Mouse (Mus musculus): ENCODE measurements around the gene Eif4ebp2.
"Not testable (repeated sequence)": the region's sequence is repeated elsewhere in the genome, so short reads cannot be mapped to it uniquely, and the experiment has no call there.

The Eif4ebp2 gene

GRCm38 (mm10) chr10:61457182-61457581 lies 4.7 kb upstream of the Eif4ebp2 start:
- DNase-seq = no peak

DNA sequence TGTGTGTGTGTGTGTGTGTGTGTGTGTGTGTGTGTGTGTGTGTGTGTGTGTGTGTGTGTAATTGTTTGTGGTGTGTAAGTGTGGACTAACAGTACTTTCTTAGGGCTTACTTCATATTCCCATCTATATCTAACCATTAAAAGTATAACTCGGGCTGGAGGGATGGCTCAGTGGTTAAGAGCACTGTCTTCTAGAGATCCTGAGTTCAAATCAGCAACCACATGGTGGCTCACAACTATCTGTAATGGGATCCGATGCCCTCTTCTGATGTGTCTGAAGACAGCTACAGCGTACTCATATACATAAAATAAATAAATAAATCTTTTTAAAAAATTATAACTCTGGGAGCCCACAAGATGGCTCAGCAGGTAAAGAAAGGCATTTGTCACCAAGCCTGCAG lies 710 bp upstream of the Eif4ebp2 start:
- not testable (repeated sequence) for DNase-seq

DNA sequence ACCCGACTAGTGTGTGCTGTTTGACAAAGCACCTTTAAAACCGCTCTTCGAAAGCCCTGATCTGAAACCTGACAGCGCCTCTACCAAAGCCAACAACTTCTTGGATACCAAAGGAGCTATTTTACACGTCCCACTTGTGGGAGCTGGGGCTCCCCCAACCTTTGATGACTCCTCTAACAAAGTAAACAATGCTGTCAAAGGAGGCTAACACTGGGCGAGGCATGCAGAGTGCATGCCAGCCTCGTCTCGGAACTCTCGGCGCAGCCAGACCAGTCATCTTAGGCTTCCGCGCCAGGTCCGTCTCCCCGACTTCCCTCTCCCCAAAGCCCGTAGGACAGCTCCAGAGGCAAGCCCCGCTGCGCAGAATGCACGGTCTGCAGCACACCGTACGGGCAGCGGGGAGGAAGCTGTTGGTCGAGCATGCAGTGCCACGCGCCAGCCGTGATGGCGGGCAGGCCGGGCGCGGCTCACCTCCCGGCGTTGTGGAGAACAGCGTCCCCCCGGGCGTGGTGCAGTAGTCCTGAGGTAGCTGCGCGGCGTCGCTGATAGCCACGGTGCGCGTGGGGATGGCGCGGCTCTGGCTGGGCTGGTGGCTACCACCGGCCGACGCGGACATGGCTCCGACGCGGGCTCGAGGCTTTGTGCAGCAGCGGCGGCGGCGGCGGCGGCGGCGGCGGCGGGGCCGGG lies 387 bp downstream of the Eif4ebp2 start:
- peak; percentile 47 to 63 for DNase-seq

DNA sequence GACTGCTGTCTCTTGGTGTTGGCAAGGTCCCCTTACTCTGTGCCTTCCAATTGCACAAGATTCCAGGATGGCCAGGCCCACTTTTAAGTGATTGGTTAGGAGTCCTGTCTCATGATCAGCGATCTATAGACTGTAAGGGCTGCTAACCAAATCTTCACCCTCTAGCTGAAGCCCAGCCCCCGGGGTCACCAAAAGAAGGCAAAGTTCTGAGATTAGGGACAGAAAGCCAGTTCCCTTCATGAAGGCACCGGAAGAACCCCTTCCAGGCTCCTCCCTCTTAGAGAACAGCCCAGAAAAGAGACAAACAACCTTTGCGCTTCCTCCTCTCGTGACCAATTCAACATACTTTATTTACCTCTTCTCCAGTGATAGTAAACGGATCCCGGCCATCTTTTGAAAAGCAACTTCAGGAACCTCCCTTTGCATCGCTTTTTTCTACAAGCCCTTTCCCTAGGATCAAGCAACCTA lies 964 bp downstream of the Eif4ebp2 start:
- peak in 1 of 2 experiments; percentile 19 for DNase-seq

- DNase-seq = no peak
These were observed 3.6 kb downstream of the Eif4ebp2 start for GRCm38 (mm10) chr10:61448834-61449233.

- DNase-seq = no peak
These were observed 4.7 kb downstream of the Eif4ebp2 start for GRCm38 (mm10) chr10:61447581-61448353.

DNA sequence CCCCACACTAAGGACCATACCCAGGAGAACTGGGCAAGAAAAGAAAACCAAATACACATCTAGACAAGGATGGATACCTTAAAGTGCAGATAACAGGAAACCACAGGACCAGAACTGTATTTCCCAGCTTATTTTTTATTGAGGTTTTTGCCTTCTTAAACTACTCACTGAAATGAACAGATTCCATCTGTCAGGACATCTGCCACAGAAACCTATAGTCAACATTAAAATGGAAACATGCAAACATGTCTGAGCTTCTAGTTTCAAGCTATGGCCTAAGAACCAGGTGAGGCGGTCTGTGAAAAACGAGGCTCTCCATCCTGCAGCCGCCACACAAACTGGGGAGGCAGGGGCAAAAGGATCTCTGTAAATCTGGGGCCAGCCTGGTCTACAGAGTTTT lies 7.4 kb downstream of the Eif4ebp2 start:
- no peak for DNase-seq

DNA sequence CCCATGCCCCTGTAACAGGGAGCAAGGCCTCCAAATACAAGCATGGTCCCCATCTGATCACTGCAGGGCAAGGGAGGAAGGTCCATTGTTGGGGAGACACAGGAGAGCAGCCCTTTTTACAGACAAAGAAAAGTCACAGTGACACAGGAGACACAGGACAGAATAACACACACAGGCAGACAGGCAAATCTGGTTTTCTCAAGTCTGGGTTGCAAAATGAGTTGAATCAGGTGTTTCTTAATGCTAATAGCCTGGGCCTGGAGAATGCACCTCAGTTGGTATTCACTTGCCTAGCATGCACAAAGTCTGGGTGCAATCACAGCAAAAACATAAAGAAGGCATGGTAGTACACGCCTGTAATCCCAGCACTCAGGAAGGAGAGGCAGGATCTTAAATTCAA lies 8.6 kb downstream of the Eif4ebp2 start:
- no peak for DNase-seq

DNA sequence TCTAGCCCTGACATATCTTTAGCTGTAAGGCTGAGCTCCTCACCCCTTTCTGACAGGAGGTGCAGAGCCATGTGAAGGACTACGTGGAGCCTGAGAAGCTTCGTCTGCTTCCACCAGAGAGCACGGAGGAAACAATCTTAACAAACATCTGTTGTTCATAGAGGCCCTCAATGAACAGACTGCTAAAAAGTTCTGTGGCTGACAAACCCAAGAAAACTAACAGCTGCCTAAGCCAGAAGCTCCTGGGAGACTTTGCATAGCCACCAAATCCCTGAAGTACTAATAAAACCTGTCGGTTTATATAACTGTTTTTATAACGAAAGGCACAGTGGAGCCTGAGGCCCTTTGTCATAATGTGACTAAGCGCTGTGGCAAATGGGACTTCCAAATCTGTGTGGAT lies 9.0 kb downstream of the Eif4ebp2 start:
- no peak for DNase-seq

- no peak for DNase-seq
These were observed 12.2 kb downstream of the Eif4ebp2 start for GRCm38 (mm10) chr10:61440202-61440800.

DNA sequence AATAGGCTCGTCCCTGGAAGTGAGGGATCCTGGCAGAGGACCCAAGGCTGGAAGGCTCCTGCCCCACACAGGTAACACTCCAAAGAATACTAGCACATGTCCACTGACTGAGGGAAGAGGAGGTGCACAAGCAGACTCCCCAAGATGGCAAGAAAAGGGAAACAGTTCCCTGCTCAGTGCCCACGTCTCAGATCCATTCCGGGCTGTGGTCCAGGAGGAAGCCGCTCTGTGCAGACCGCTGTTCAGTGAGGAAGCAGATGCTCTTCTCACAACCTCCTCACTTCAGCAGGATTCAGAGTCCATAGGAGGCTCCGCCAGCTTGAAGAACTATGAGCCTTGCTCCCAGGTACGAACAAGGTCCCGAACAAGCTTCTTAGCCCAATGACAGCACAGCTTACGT lies 21.1 kb downstream of the Eif4ebp2 start:
- no peak for DNase-seq

DNA sequence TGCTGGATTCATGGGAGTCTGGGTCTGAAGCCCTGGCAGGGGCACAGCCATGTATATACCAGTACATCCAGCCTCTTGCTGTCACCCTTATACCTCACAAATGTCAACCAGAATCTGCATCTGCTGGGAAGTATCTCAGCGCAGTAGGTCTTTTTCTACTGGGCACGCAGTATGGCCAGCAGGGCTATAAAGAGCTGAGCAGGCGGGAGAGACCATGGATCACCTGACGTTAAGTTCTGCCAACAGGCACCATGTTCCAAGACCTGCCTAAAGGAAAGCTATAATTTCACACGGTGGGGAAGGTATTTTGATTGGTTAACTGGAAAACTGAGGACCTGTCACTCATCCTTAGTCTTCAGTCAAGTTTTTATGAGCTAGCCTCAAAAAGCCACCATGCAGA lies 23.4 kb downstream of the Eif4ebp2 start:
- no peak for DNase-seq

DNA sequence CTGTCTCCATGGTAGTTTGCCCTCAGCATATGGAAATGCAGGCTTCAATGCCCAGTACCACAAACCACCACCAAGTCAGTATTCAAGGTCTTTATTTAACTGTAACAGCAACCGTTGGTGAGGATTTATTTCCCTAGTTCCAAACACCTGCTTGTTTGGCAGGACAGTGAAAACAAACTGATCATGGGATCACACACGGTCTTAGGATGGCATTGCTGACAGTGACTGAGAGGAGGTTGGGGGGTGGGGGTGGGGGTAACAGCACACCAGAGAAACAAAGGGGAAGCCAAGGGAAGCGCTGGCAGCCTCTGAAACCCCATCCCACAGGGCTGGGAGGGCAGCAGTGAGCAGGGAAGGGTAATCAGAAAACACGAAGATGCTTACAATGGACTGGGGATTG lies 24.0 kb downstream of the Eif4ebp2 start:
- no peak for DNase-seq

DNA sequence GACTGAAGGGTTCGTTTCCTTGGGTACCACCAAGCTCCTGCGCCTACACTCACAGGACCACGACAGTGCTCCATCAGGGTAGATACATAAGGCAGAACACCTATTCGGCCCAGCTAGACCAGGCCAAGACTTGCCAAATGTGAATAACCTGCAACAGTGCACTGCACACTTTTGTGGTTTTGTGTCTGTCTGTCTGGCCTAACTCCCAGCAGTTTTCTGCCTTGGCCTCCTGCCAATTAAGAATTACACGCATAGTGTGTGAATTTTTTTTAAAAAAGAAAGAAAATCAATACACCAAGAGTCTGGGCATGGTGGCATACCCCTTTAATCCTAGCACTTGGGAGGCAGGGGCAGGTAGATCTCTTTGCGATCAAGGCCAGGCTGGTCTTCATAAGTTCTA lies 24.5 kb downstream of the Eif4ebp2 start:
- DNase-seq = no peak

DNA sequence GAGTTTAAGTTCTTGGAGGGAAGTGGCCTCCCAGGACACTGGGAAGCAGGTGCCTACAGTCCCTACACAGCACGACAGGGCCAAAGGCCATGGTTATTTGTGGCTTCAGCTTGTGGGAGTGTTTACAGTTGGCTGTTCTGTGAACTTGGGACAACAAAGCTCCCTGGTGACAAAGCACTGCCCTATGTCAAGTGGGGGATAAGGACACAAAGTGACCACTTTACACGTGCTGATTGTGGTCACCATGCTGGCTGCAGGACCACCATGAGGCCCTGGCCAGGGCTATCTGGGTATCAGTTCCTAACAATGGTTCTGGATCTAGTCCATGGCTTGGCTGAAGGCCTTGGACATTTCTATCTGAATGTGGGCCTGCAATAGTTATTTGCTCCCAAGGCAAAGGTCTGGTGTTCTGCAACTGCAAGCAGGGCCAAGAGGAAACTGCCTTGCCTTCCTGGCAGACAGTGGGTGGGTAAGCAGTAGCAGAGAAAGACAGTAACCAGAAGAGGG lies 26.2 kb downstream of the Eif4ebp2 start:
- DNase-seq = no peak

- no peak for DNase-seq
These were observed 27.4 kb downstream of the Eif4ebp2 start for GRCm38 (mm10) chr10:61425047-61425446.

DNA sequence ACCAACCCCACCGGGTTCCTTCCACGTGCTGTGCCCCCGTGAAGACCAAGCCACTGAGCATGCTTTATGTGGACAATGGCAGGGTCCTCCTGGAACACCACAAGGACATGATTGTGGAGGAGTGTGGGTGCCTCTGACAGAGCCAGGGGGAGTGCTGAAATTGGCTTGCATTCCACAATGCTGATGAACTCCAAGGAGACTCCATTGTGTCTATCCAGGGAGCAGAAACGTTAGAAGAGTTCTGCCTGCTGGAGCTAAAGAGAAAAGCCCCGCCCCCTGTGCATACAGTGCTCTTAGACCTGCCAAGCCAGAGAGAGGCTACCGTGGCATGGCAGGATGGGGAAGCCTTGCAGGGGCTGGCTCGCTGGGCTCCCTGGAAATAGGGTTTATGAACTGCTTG lies 28.0 kb downstream of the Eif4ebp2 start:
- DNase-seq = no peak

GRCm38 (mm10) chr10:61423289-61423688 lies 29.2 kb downstream of the Eif4ebp2 start:
- peak in 1 of 2 experiments; percentile 26 for DNase-seq

DNA sequence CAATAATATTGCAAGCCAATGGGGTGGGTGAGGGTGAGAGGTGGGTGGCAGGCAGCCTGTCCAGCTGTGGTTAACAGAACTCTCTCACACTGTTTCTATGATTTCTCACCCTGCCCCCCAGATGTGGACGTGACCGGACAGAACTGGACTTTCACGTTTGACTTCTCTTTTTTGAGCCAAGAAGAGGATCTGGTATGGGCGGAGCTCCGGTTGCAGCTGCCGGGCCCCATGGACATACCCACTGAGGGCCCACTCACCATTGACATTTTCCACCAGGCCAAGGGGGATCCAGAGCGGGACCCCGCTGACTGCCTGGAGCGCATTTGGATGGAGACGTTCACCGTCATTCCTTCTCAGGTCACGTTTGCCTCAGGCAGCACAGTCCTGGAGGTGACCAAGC lies 29.6 kb downstream of the Eif4ebp2 start:
- no peak for DNase-seq

DNA sequence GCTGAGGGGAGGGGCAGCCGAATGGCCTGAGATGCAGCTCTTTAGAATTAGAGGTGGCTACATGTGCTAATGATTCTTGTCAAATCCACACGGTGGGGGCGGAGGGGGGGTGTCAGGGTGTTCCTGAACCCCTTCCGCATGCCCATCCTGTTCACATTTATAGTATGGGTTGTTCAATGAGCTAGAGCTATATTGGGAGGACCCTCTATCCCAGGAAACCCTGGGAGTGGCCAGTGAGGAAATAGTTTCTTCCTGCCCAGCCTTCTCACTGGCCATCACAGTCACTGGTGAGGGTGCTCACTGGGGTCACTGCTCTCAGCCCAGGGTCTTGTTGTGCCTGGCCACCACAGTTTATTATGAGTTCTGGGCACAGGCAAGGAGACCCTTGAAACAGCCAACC lies 32.5 kb downstream of the Eif4ebp2 start:
- no peak for DNase-seq

- DNase-seq = no peak
These were observed 33.3 kb downstream of the Eif4ebp2 start for GRCm38 (mm10) chr10:61419146-61419545.

DNA sequence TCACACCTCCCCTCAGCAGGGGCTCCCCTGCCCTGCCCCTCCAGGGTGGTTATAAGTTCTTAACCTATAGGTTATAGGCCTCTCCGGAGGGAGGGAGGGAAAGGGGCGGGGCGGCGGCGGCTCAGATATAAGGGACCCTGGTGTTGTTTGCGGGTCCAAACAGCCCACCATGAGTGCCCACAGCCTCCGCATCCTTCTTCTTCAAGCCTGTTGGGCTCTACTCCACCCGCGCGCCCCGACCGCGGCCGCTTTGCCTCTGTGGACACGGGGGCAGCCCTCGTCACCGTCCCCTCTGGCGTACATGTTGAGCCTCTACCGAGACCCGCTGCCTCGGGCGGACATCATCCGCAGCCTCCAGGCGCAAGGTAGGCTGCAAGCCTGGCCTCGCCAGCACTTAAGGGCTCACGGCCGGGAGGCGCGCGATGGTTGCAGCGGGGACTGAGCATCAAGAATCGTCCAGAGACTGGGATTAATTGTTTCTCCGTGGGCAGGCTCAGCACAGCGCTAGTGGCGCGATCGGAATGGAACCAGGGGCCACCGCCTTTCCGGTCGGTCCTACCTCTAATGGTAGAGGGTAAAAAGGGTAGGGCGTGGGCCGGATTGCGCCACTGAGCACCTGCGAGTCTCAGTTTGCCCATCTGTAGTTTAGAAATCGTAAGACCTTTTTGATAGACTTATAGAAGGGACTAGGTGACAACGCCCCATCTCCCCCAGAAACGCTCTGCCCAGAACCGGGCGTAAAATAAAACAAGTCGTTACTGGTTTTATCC lies 34.1 kb downstream of the Eif4ebp2 start:
- DNase-seq = no peak

- DNase-seq = no peak
These were observed 34.8 kb downstream of the Eif4ebp2 start, which contains the start of gene Nodal for GRCm38 (mm10) chr10:61417672-61418071. Gene Nodal, plus strand, starts transcription at chr10:61417972.

Data from cerebellum, adult 18-20 months (tissue).